Mouse (Mus musculus): ENCODE measurements at regions not wholly inside any gene's neighbourhood (a gene's known extent, or its start where the extent isn't known, plus 50 kb on each side); places are given as distances from the start of the nearest gene placed in this dataset.

GRCm38 (mm10) chr9:14194748-14195147, 80.1 kb upstream of the Sesn3 start:
- TF ChIP-seq CTCF (IDR thresholded peaks at IDR 0.05; ENCODE audit: low read depth) (no peak), EP300 (IDR thresholded peaks at IDR 0.05; ENCODE audit: low read depth) (no peak)
